Comparison of ENCODE assay signal across 10 mouse cellular contexts in genomic region chr5:142801977-142802376, GRCm38 (mm10). TPM values are rescaled to one million over a fixed set of nuclear protein-coding genes. Genes with fewer than 3 reads are reported as not detected.
DNase-seq lines count a peak whose midpoint lies in the region; ATAC-seq and TF ChIP-seq lines count a peak whose summit lies in the region.
"Had no signal": no experiment of that assay in that cellular context is flagged by ENCODE, and none has a peak within 500 bp of the region (broad histone marks: within the 10 kb centered on the region; RNA-seq: fewer than 3 reads in every experiment).

No protein-coding gene starts in this region.

- no peak for DNase-seq in kidney, adult 18-20 months
- DNase-seq in forebrain, postnatal 0 days, result no peak
- DNase-seq in cerebellum, adult 11 months, result no peak
- no peak for DNase-seq in lung, postnatal 36 days
- no peak for DNase-seq in testis, postnatal 14 days (ENCODE audit: low spot score)
- DNase-seq: layer of hippocampus, postnatal 36 days had no signal

- 0 out of 2 replicates have a peak overlapping the region, but pooled peaks have one; percentile 27 for H3K9ac ChIP-seq in kidney, embryonic 16.5 days (replicated peaks; ENCODE audit: low read length)
- no peak overlapping the region for H3K9ac ChIP-seq in embryonic facial prominence, embryonic 12.5 days
- no peak overlapping the region for H3K9ac ChIP-seq in forebrain, postnatal 0 days
- 0 out of 2 replicates have a peak overlapping the region, but pooled peaks have one; percentile 26 for H3K9ac ChIP-seq in midbrain, embryonic 16.5 days (ENCODE audit: low read depth, low read length)

- H3K4me2 ChIP-seq in kidney, embryonic 16.5 days (replicated peaks; ENCODE audit: low read depth, low read length), result no peak overlapping the region
- H3K4me2 ChIP-seq in embryonic facial prominence, embryonic 12.5 days (replicated peaks), result 0 out of 2 replicates have a peak overlapping the region, but pooled peaks have one; percentile 9
- peak overlapping the region; percentile 2 for H3K4me2 ChIP-seq in forebrain, postnatal 0 days (ENCODE audit: low read depth)
- H3K4me2 ChIP-seq in midbrain, embryonic 16.5 days (ENCODE audit: low read length), result 0 out of 2 replicates have a peak overlapping the region, but pooled peaks have one; percentile 14

- peaks cover 37% of the 10 kb centered on the region for H3K4me1 ChIP-seq in kidney, embryonic 16.5 days (ENCODE audit: insufficient read depth, low read length)
- H3K4me1 ChIP-seq in embryonic facial prominence, embryonic 12.5 days, result peaks cover 46% of the 10 kb centered on the region
- peaks cover 30% of the 10 kb centered on the region for H3K4me1 ChIP-seq in forebrain, postnatal 0 days (ENCODE audit: insufficient read depth)
- H3K4me1 ChIP-seq in midbrain, embryonic 16.5 days (ENCODE audit: control insufficient read depth, insufficient read depth, low read length), result peaks cover 84% of the 10 kb centered on the region

- WGBS in kidney, embryonic 16.5 days, result 76% methylated on average over 2 of the region's 2 CpGs
- WGBS in embryonic facial prominence, embryonic 12.5 days, result 44% methylated on average over 2 of the region's 2 CpGs
- 52% methylated on average over 2 of the region's 2 CpGs for WGBS in forebrain, postnatal 0 days
- WGBS in midbrain, embryonic 16.5 days, result 34% methylated on average over 2 of the region's 2 CpGs

- no peak for TF ChIP-seq CTCF in forebrain, postnatal 0 days (IDR thresholded peaks at IDR 0.05; ENCODE audit: low read depth)

- no peak overlapping the region for H3K27ac ChIP-seq in kidney, embryonic 16.5 days (ENCODE audit: low read length)
- H3K27ac ChIP-seq in embryonic facial prominence, embryonic 12.5 days, result 0 out of 2 replicates have a peak overlapping the region, but pooled peaks have one; percentile 17
- H3K27ac ChIP-seq in forebrain, postnatal 0 days (ENCODE audit: low read depth, low read length), result peak overlapping the region; percentile 57
- H3K27ac ChIP-seq in midbrain, embryonic 16.5 days (ENCODE audit: low read length), result peak overlapping the region; percentile 10; the same call in 1 of the 2 replicates
- H3K27ac ChIP-seq: macrophage had no signal

- H3K4me3 ChIP-seq in kidney, embryonic 16.5 days (ENCODE audit: low read length), result no peak overlapping the region
- H3K4me3 ChIP-seq in embryonic facial prominence, embryonic 12.5 days, result no peak overlapping the region
- no peak overlapping the region for H3K4me3 ChIP-seq in forebrain, postnatal 0 days (ENCODE audit: low read depth, low read length)
- H3K4me3 ChIP-seq in midbrain, embryonic 16.5 days (ENCODE audit: low read depth, low read length), result no peak overlapping the region

- no peaks in the 10 kb centered on the region for H3K27me3 ChIP-seq in kidney, embryonic 16.5 days (ENCODE audit: insufficient read depth, low read length)
- no peaks in the 10 kb centered on the region for H3K27me3 ChIP-seq in embryonic facial prominence, embryonic 12.5 days
- no peaks in the 10 kb centered on the region for H3K27me3 ChIP-seq in forebrain, postnatal 0 days (ENCODE audit: insufficient read depth, low read length)
- H3K27me3 ChIP-seq in midbrain, embryonic 16.5 days (ENCODE audit: control insufficient read depth, insufficient read depth, low read depth, low read length), result no peaks in the 10 kb centered on the region

- no peak for ATAC-seq in kidney, embryonic 16.5 days (ENCODE audit: low FRiP score, low TSS enrichment)
- ATAC-seq in embryonic facial prominence, embryonic 12.5 days (ENCODE audit: insufficient number of reproducible peaks, insufficient read depth, low FRiP score, low TSS enrichment), result no peak
- no peak for ATAC-seq in forebrain, postnatal 0 days
- ATAC-seq in midbrain, embryonic 16.5 days, result no peak

- H3K36me3 ChIP-seq in kidney, embryonic 16.5 days (ENCODE audit: insufficient read depth, low read length), result peaks cover 4% of the 10 kb centered on the region
- peaks cover 37% of the 10 kb centered on the region for H3K36me3 ChIP-seq in embryonic facial prominence, embryonic 12.5 days
- H3K36me3 ChIP-seq in forebrain, postnatal 0 days (ENCODE audit: insufficient read depth), result 0 out of 2 replicates have a peak, but pooled peaks cover 7% of the 10 kb centered on the region
- no peaks in the 10 kb centered on the region for H3K36me3 ChIP-seq in midbrain, embryonic 16.5 days (ENCODE audit: control insufficient read depth, insufficient read depth, low read length)

- no peaks in the 10 kb centered on the region for H3K9me3 ChIP-seq in kidney, embryonic 16.5 days (ENCODE audit: low read length)
- no peaks in the 10 kb centered on the region for H3K9me3 ChIP-seq in embryonic facial prominence, embryonic 12.5 days
- no peaks in the 10 kb centered on the region for H3K9me3 ChIP-seq in forebrain, postnatal 0 days (ENCODE audit: low read length)
- no peaks in the 10 kb centered on the region for H3K9me3 ChIP-seq in midbrain, embryonic 16.5 days (replicated peaks; ENCODE audit: control insufficient read depth, low read length, poor library complexity, severe bottlenecking)

RNA-seq across cellular contexts. Expression of gene Tnrc18, which starts 15.5 kb away (rescaled TPM):
- polyA plus RNA-seq in kidney, embryonic 16.5 days (2015; fragmentation: Nextera tagmentation; extraction: Ambion mirVana), result 18.2 and 20.6 TPM in 2 replicates
- 61.0 and 65.5 TPM in 2 replicates for polyA plus RNA-seq in embryonic facial prominence, embryonic 12.5 days (2016; fragmentation: Nextera tagmentation; extraction: Ambion mirVana)
- 99.7 and 116 TPM in 2 replicates for total RNA-seq in forebrain, postnatal 0 days (2014; rRNA removed)
- 14.9 and 23.4 TPM in 2 replicates for polyA plus RNA-seq in forebrain, postnatal 0 days (2015; fragmentation: Nextera tagmentation; extraction: Ambion mirVana)
- polyA plus RNA-seq in midbrain, embryonic 16.5 days (2015; fragmentation: Nextera tagmentation; extraction: Ambion mirVana), result 23.3 and 27.7 TPM in 2 replicates

Comparison
In these comparisons a context has a peak if more than half of its experiments do, and no peak if none do; other contexts are left out.
1. H3K9ac ChIP-seq: peak in kidney, embryonic 16.5 days (single experiment) and midbrain, embryonic 16.5 days (single experiment); none in embryonic facial prominence, embryonic 12.5 days (single experiment) and forebrain, postnatal 0 days (single experiment).